Mouse (Mus musculus) left cerebral cortex, postnatal 10 days (tissue): ENCODE results near the gene Srebf2. TPM values are rescaled to one million over a fixed set of nuclear protein-coding genes. Genes with fewer than 3 reads are reported as not detected.

ENCODE experiments used
- DNase-seq, 2 experiments: peaks; one replicate each; pipeline ENCODE4 v3.0.0; 2021 to 2022; ENCODE audit warnings: low spot score in 2 of 2, mixed read lengths in 1 of 2; ENCODE audit errors: extremely low spot score in 1 of 2
- intact Hi-C: fragments of 180-260 bp; cut with DNase I; formaldehyde crosslinking; loops from one replicate; pipeline ENCODE4 v1.15.1; 2025
- total RNA-seq, 2 experiments: library from RNA; stranded (reverse); gene quantifications; 2 replicates each; pipeline ENCODE4 v1.2.3; 2021

Srebf2 gene
- total RNA-seq, 2 experiments from 2014 or later = 202 to 204 TPM

- intact Hi-C loops = no loop called here
- DNase-seq = no peak
Measured at GRCm38 (mm10) chr15:82170437-82171377, 23.7 kb downstream of the Srebf2 start.

GRCm38 (mm10) chr15:82172648-82173047, 25.7 kb downstream of the Srebf2 start:
- intact Hi-C loops = no loop called here
- DNase-seq = no peak

GRCm38 (mm10) chr15:82175091-82175490, 28.1 kb downstream of the Srebf2 start:
- intact Hi-C loops = no loop called here
- DNase-seq = no peak

- intact Hi-C loops = no loop called here
Measured at GRCm38 (mm10) chr15:82177743-82178290, 30.8 kb downstream of the Srebf2 start.

GRCm38 (mm10) chr15:82181131-82181530, 34.1 kb downstream of the Srebf2 start:
- intact Hi-C loops = no loop called here
- no peak for DNase-seq

More at GRCm38 (mm10) chr15:82177743-82178290, 30.8 kb downstream of the Srebf2 start:
- DNase-seq = no peak

- intact Hi-C loops = no loop called here
- DNase-seq = no peak
Measured at GRCm38 (mm10) chr15:82182311-82182710, 35.3 kb downstream of the Srebf2 start.

- intact Hi-C loops = no loop called here
- DNase-seq = no peak
Measured at GRCm38 (mm10) chr15:82183596-82183995, 36.6 kb downstream of the Srebf2 start.

- no peak for DNase-seq
- intact Hi-C loops = no loop called here
Measured at GRCm38 (mm10) chr15:82184183-82184582, 37.2 kb downstream of the Srebf2 start.

- no peak for DNase-seq
- intact Hi-C loops = no loop called here
Measured at GRCm38 (mm10) chr15:82184656-82185055, 37.7 kb downstream of the Srebf2 start.

GRCm38 (mm10) chr15:82185062-82185783, 38.2 kb downstream of the Srebf2 start:
- intact Hi-C loops = no loop called here
- no peak for DNase-seq

GRCm38 (mm10) chr15:82186131-82186530, 39.1 kb downstream of the Srebf2 start:
- no peak for DNase-seq
- intact Hi-C loops = no loop called here

- no peak for DNase-seq
- intact Hi-C loops = no loop called here
Measured at GRCm38 (mm10) chr15:82186931-82187330, 40.0 kb downstream of the Srebf2 start.

- DNase-seq = no peak
Measured at GRCm38 (mm10) chr15:82187401-82187800, 40.4 kb downstream of the Srebf2 start.

GRCm38 (mm10) chr15:82187924-82188323, 40.9 kb downstream of the Srebf2 start:
- DNase-seq = no peak
- intact Hi-C loops = no loop called here

More at GRCm38 (mm10) chr15:82187401-82187800, 40.4 kb downstream of the Srebf2 start:
- intact Hi-C loops = no loop called here

- DNase-seq = no peak
- intact Hi-C loops = no loop called here
Measured at GRCm38 (mm10) chr15:82188481-82189240, 41.7 kb downstream of the Srebf2 start.

- DNase-seq = no peak
- intact Hi-C loops = no loop called here
Measured at GRCm38 (mm10) chr15:82192617-82193016, 45.6 kb downstream of the Srebf2 start.

GRCm38 (mm10) chr15:82196300-82196699, 49.3 kb downstream of the Srebf2 start:
- intact Hi-C loops = no loop called here
- DNase-seq = no peak

- intact Hi-C loops = no loop called here
Measured at GRCm38 (mm10) chr15:82197246-82197750, 50.3 kb downstream of the Srebf2 start.

GRCm38 (mm10) chr15:82197937-82198336, 51.0 kb downstream of the Srebf2 start:
- intact Hi-C loops = no loop called here
- no peak for DNase-seq

More at GRCm38 (mm10) chr15:82197246-82197750, 50.3 kb downstream of the Srebf2 start:
- no peak for DNase-seq
